Mouse (Mus musculus): Measurements from ENCODE around the gene Nudt14. TPM values are rescaled to one million over a fixed set of nuclear protein-coding genes. Genes with fewer than 3 reads are reported as not detected.

Nudt14 gene
- polyA plus RNA-seq, 1 experiment from 2014 or later: 21.7 TPM

- Histone ChIP-seq H3K9ac (no peak overlapping the region), H3K36me3 (no peaks in the 10 kb centered on the region), H3K27ac (no peak overlapping the region), H3K9me3 (replicated peaks) (no peaks in the 10 kb centered on the region), H3K4me2 (no peak overlapping the region), H3K4me3 (no peak overlapping the region), H3K4me1 (peaks cover 17% of the 10 kb centered on the region), H3K27me3 (replicated peaks) (peaks cover 77% of the 10 kb centered on the region)
- 74% methylated on average over 6 of the region's 6 CpGs for WGBS (ENCODE audit: insufficient replicate concordance)
- ATAC-seq: no peak
Observed at GRCm38 (mm10) chr12:112925950-112926349, 16.0 kb downstream of the Nudt14 start.

- WGBS (ENCODE audit: insufficient replicate concordance): 35% methylated on average over 3 of the region's 3 CpGs
- no peak for ATAC-seq
- H3K27ac ChIP-seq: no peak overlapping the region
Observed at GRCm38 (mm10) chr12:112922541-112922940, 19.4 kb downstream of the Nudt14 start.

DNA sequence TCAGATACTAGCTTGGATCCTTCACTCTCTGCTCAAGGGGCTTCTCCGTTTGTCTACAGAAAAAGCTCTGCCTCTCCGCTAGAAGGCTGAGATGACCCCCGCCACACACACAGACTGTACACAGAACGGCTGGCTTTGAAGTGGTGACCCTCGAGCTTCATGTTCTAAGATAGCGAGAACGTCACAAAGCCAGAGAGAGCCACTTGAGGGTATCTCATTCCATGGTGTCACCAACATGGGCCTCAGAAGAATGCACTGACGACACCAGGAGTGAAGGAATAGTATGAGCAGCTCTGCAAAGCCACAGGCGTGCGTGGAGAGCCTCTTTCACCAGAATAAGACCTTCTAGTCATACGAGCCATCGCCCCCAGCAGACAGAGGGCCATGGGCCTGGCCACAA lies 20.4 kb downstream of the Nudt14 start:
- no peak for ATAC-seq

More at GRCm38 (mm10) chr12:112922541-112922940, 19.4 kb downstream of the Nudt14 start:
- Histone ChIP-seq H3K9ac (no peak overlapping the region), H3K36me3 (no peaks in the 10 kb centered on the region), H3K4me2 (no peak overlapping the region), H3K4me3 (no peak overlapping the region), H3K4me1 (no peaks in the 10 kb centered on the region), H3K27me3 (replicated peaks) (peaks cover 73% of the 10 kb centered on the region), H3K9me3 (replicated peaks) (no peaks in the 10 kb centered on the region)

GRCm38 (mm10) chr12:112917906-112918305 lies 24.0 kb downstream of the Nudt14 start:
- Histone ChIP-seq H3K9me3 (replicated peaks) (no peaks in the 10 kb centered on the region), H3K27ac (no peak overlapping the region), H3K4me3 (no peak overlapping the region), H3K9ac (no peak overlapping the region), H3K27me3 (replicated peaks) (peaks cover 30% of the 10 kb centered on the region), H3K36me3 (no peaks in the 10 kb centered on the region), H3K4me2 (no peak overlapping the region; the same call in 1 of the 2 replicates), H3K4me1 (no peaks in the 10 kb centered on the region)
- ATAC-seq: no peak
- 14% methylated on average over 8 of the region's 8 CpGs for WGBS (ENCODE audit: insufficient replicate concordance)

More for the DNA sequence above, 20.4 kb downstream of the Nudt14 start:
- Histone ChIP-seq H3K4me1 (no peaks in the 10 kb centered on the region), H3K36me3 (no peaks in the 10 kb centered on the region), H3K27me3 (replicated peaks) (peaks cover 62% of the 10 kb centered on the region), H3K4me2 (no peak overlapping the region), H3K9me3 (replicated peaks) (no peaks in the 10 kb centered on the region), H3K9ac (no peak overlapping the region), H3K27ac (no peak overlapping the region), H3K4me3 (no peak overlapping the region)
- 74% methylated on average over 12 of the region's 12 CpGs for WGBS (ENCODE audit: insufficient replicate concordance)

DNA sequence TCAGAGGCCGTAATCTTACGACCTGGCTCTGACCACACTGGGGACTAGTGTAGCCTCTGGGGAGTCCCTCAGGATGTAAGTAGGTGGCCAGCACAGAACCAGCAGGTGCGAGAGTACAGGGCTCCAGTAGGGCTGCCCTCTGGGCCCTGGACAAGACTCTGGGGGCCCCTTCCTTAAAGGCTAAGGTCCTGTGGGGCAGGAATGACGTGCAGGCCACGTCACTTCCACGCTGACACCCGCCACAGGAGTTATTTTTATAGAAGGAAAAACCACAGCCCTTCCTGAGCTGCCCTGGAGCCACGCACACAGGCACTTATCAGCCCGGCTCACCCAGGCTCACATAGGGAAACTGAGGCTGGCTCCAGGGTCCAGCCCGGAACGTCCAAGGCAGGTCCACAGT lies 24.4 kb downstream of the Nudt14 start:
- Histone ChIP-seq H3K4me3 (no peak overlapping the region), H3K27me3 (replicated peaks) (peaks cover 30% of the 10 kb centered on the region), H3K9ac (no peak overlapping the region), H3K36me3 (no peaks in the 10 kb centered on the region), H3K27ac (no peak overlapping the region), H3K4me2 (no peak overlapping the region), H3K4me1 (no peaks in the 10 kb centered on the region), H3K9me3 (replicated peaks) (no peaks in the 10 kb centered on the region)
- 26% methylated on average over 11 of the region's 11 CpGs for WGBS (ENCODE audit: insufficient replicate concordance)
- no peak for ATAC-seq

- Histone ChIP-seq H3K9ac (no peak overlapping the region), H3K27me3 (replicated peaks) (peaks cover 30% of the 10 kb centered on the region), H3K36me3 (no peaks in the 10 kb centered on the region), H3K9me3 (replicated peaks) (no peaks in the 10 kb centered on the region), H3K4me3 (no peak overlapping the region), H3K4me1 (no peaks in the 10 kb centered on the region), H3K27ac (no peak overlapping the region), H3K4me2 (no peak overlapping the region)
- WGBS (ENCODE audit: insufficient replicate concordance): 76% methylated on average over 16 of the region's 16 CpGs
- ATAC-seq: no peak
Observed at GRCm38 (mm10) chr12:112916698-112917400, 25.1 kb downstream of the Nudt14 start.

DNA sequence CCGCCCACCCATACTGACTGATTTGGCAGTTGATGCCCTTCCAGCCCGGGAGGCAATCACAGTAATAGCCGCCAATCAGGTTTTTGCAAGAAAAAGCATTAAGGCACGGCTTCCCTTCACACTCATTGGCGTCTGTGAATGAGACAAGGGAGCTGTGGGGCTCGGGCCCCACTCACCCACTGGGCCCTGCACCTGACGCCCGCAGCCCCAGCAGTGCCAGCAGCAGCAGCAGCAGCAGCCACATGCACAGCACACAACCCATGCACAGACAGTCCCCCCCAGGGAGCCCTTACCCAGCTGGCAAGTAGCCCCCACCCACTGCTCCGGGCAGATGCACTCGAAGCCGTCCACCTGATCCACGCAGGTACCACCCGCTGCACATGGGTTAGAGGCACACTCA lies 26.3 kb downstream of the Nudt14 start:
- 75% methylated on average over 13 of the region's 13 CpGs for WGBS (ENCODE audit: insufficient replicate concordance)

DNA sequence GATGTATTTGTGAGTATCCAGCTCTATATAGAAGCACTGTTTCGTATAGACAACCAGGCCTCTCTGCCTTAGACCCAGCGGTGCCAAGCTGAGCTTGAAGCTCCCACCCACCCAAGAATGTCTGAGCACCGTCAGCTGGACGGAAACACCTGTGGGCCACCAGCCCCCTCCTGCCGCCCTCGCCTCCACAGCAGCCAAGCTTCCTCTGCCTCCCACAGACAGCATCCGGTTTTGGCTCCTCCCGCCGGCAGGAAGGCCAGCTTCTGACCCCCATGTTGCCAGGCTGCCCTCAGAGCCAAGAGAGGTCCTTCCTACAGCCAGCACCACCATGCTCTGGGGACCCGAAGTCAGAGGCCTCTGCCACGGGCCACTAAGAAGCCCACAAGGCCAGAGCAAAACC lies 27.4 kb downstream of the Nudt14 start:
- peaks cover 19% of the 10 kb centered on the region; the same call in 1 of the 2 replicates for H3K27me3 ChIP-seq (replicated peaks)
- H3K27ac ChIP-seq: no peak overlapping the region
- H3K4me2 ChIP-seq: no peak overlapping the region
- 58% methylated on average over 11 of the region's 11 CpGs for WGBS (ENCODE audit: insufficient replicate concordance)
- peaks cover 4% of the 10 kb centered on the region; the same call in 1 of the 2 replicates for H3K4me1 ChIP-seq
- no peaks in the 10 kb centered on the region for H3K36me3 ChIP-seq
- no peaks in the 10 kb centered on the region for H3K9me3 ChIP-seq (replicated peaks)
- no peak overlapping the region for H3K4me3 ChIP-seq
- no peak overlapping the region for H3K9ac ChIP-seq
- no peak for ATAC-seq

More for the DNA sequence above, 26.3 kb downstream of the Nudt14 start:
- Histone ChIP-seq H3K27ac (no peak overlapping the region), H3K27me3 (replicated peaks) (peaks cover 26% of the 10 kb centered on the region), H3K36me3 (no peaks in the 10 kb centered on the region), H3K9me3 (replicated peaks) (no peaks in the 10 kb centered on the region), H3K4me3 (no peak overlapping the region), H3K4me1 (no peaks in the 10 kb centered on the region), H3K9ac (no peak overlapping the region), H3K4me2 (no peak overlapping the region)
- ATAC-seq: no peak

GRCm38 (mm10) chr12:112912951-112913745 lies 28.8 kb downstream of the Nudt14 start:
- Histone ChIP-seq H3K9ac (no peak overlapping the region), H3K4me1 (peaks cover 4% of the 10 kb centered on the region; the same call in 1 of the 2 replicates), H3K4me3 (no peak overlapping the region), H3K27me3 (replicated peaks) (peaks cover 7% of the 10 kb centered on the region; the same call in 1 of the 2 replicates), H3K4me2 (no peak overlapping the region), H3K9me3 (replicated peaks) (no peaks in the 10 kb centered on the region), H3K36me3 (no peaks in the 10 kb centered on the region), H3K27ac (no peak overlapping the region)
- no peak for ATAC-seq
- 82% methylated on average over 28 of the region's 28 CpGs for whole genome bisulfite sequencing (ENCODE audit: insufficient replicate concordance)

GRCm38 (mm10) chr12:112911701-112912100 lies 30.2 kb downstream of the Nudt14 start:
- Histone ChIP-seq H3K36me3 (no peaks in the 10 kb centered on the region), H3K27ac (no peak overlapping the region), H3K9me3 (replicated peaks) (no peaks in the 10 kb centered on the region), H3K4me1 (peaks cover 4% of the 10 kb centered on the region; the same call in 1 of the 2 replicates), H3K4me2 (no peak overlapping the region), H3K4me3 (no peak overlapping the region), H3K27me3 (replicated peaks) (0 out of 2 replicates have a peak, but pooled peaks cover 6% of the 10 kb centered on the region), H3K9ac (no peak overlapping the region)
- no peak for ATAC-seq
- WGBS (ENCODE audit: insufficient replicate concordance): 74% methylated on average over 17 of the region's 17 CpGs

GRCm38 (mm10) chr12:112908991-112909390 lies 32.9 kb downstream of the Nudt14 start:
- Histone ChIP-seq H3K36me3 (no peaks in the 10 kb centered on the region), H3K4me1 (peaks cover 4% of the 10 kb centered on the region; the same call in 1 of the 2 replicates), H3K27me3 (replicated peaks) (0 out of 2 replicates have a peak, but pooled peaks cover 6% of the 10 kb centered on the region), H3K4me3 (no peak overlapping the region), H3K9ac (no peak overlapping the region), H3K27ac (no peak overlapping the region), H3K4me2 (no peak overlapping the region), H3K9me3 (replicated peaks) (no peaks in the 10 kb centered on the region)
- no peak for ATAC-seq
- 85% methylated on average over 22 of the region's 22 CpGs for WGBS (ENCODE audit: insufficient replicate concordance)

DNA sequence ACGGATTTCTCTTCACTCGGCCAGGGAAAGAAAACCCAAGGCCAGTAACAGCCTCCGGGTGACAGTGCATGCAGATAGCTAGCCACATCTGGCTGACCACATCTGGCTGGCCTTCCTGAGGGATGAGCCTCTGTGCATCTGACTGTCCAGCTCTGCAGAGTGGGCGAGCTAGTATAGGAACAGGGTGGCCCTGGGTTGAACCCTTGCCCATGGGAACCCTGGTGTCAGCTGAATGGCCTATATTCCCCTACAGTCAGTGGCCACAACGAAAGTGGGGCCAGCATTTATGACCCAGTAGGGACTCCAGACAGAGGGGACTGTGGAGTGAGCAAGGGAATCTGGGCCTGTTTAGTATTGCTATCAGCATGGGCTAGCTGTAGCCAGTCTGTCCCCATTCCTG lies 36.9 kb downstream of the Nudt14 start:
- Histone ChIP-seq H3K4me1 (peaks cover 1% of the 10 kb centered on the region; the same call in 1 of the 2 replicates), H3K27me3 (replicated peaks) (0 out of 2 replicates have a peak, but pooled peaks cover 4% of the 10 kb centered on the region), H3K36me3 (no peaks in the 10 kb centered on the region), H3K4me2 (no peak overlapping the region), H3K9me3 (replicated peaks) (no peaks in the 10 kb centered on the region), H3K9ac (no peak overlapping the region), H3K27ac (no peak overlapping the region), H3K4me3 (no peak overlapping the region)
- no peak for ATAC-seq
- WGBS (ENCODE audit: insufficient replicate concordance): 59% methylated on average over 5 of the region's 5 CpGs

All from liver, embryonic 12.5 days (tissue).